Mouse (Mus musculus) hindbrain, embryonic 11.5 days (tissue): ENCODE measurements around the gene Tmem41b. TPM values are rescaled to one million over a fixed set of nuclear protein-coding genes. Genes with fewer than 3 reads are reported as not detected.

ENCODE experiments used
- ATAC-seq: fragments of 200-750 bp; cut with Nextera tagmentation; 2 replicates; pipeline ENCODE4 v1.8.0; 2017; ENCODE audit warnings: mild to moderate bottlenecking, moderate TSS enrichment, moderate library complexity; ENCODE audit not compliant: low FRiP score
- DNase-seq: peaks from one replicate; pipeline ENCODE4 v3.0.0-alpha.2; 2015; ENCODE audit warnings: low spot score
- H3K27ac ChIP-seq: fragments of 300-500 bp; sonication (generic); 2 replicates; pipeline ENCODE4 v1.5.1; 2014; ENCODE audit warnings: mild to moderate bottlenecking, low read depth, low read length
- H3K27me3 ChIP-seq: fragments of 300-500 bp; sonication (generic); 2 replicates; pipeline ENCODE4 v1.6.1; 2014; ENCODE audit warnings: mild to moderate bottlenecking, low read length, moderate library complexity, mixed read lengths; ENCODE audit not compliant: control insufficient read depth, insufficient read depth
- H3K36me3 ChIP-seq: fragments of 300-500 bp; sonication (generic); 2 replicates; pipeline ENCODE4 v1.6.1; 2014; ENCODE audit warnings: mild to moderate bottlenecking, low read length, moderate library complexity, mixed read lengths; ENCODE audit not compliant: control insufficient read depth, insufficient read depth
- H3K4me1 ChIP-seq: fragments of 300-500 bp; sonication (generic); replicated peaks from 2 replicates; pipeline ENCODE4 v1.6.1; 2014; ENCODE audit warnings: low read length, mixed read lengths; ENCODE audit not compliant: control insufficient read depth, insufficient read depth
- H3K4me2 ChIP-seq: fragments of 300-500 bp; sonication (generic); replicated peaks from 2 replicates; pipeline ENCODE4 v1.6.1; 2014; ENCODE audit warnings: mild to moderate bottlenecking, low read depth, low read length
- H3K4me3 ChIP-seq: fragments of 300-500 bp; sonication (generic); 2 replicates; pipeline ENCODE4 v1.5.1; 2014; ENCODE audit warnings: low read depth, low read length
- H3K9ac ChIP-seq: fragments of 300-500 bp; sonication (generic); 2 replicates; pipeline ENCODE4 v1.6.1; 2014; ENCODE audit warnings: low read depth, low read length
- H3K9me3 ChIP-seq: fragments of 300-500 bp; sonication (generic); 2 replicates; pipeline ENCODE4 v1.6.1; 2016; ENCODE audit warnings: low read length; ENCODE audit not compliant: control insufficient read depth
- WGBS: fragments of 180-500 bp; shearing (Covaris S2); extraction: QIAGEN DNeasy Blood & Tissue Kit; methylation state at CpG from one replicate; pipeline ENCODE4 v1.1.7; 2014; 5-methylcytosine and 5-hydroxymethylcytosine counted together
- polyA plus RNA-seq: library from polyadenylated mRNA; unstranded; fragments of >200 nt; fragmentation: Nextera tagmentation; extraction: Ambion mirVana; gene quantifications from 2 replicates; pipeline ENCODE4 v1.2.1, GENCODE M21; 2014

The Tmem41b gene
- polyA plus RNA-seq, 1 experiment from 2014 or later, result 84.8 TPM

GRCm38 (mm10) chr7:110009084-110009483, 22.4 kb upstream of the Tmem41b start:
- DNase-seq, result no peak
- no peaks in the 10 kb centered on the region for H3K36me3 ChIP-seq
- H3K9ac ChIP-seq, result no peak overlapping the region
- no peaks in the 10 kb centered on the region for H3K27me3 ChIP-seq
- no peaks in the 10 kb centered on the region for H3K9me3 ChIP-seq
- no peaks in the 10 kb centered on the region for H3K4me1 ChIP-seq
- H3K4me3 ChIP-seq, result no peak overlapping the region
- H3K4me2 ChIP-seq, result no peak overlapping the region
- no peak for ATAC-seq
- WGBS, result 95% methylated on average over 6 of the region's 6 CpGs
- no peak overlapping the region for H3K27ac ChIP-seq

- Histone ChIP-seq H3K9ac (no peak overlapping the region), H3K36me3 (no peaks in the 10 kb centered on the region), H3K27ac (no peak overlapping the region), H3K4me1 (no peaks in the 10 kb centered on the region), H3K9me3 (no peaks in the 10 kb centered on the region), H3K4me2 (no peak overlapping the region), H3K4me3 (no peak overlapping the region), H3K27me3 (no peaks in the 10 kb centered on the region)
- 97% methylated on average over 1 of the region's 1 CpGs for WGBS
- DNase-seq, result no peak
- no peak for ATAC-seq
Observed at GRCm38 (mm10) chr7:110008513-110008912, 21.8 kb upstream of the Tmem41b start.

GRCm38 (mm10) chr7:110006471-110007195, 19.9 kb upstream of the Tmem41b start:
- WGBS, result 77% methylated on average over 5 of the region's 5 CpGs
- no peak overlapping the region for H3K9ac ChIP-seq

GRCm38 (mm10) chr7:110005976-110006375, 19.2 kb upstream of the Tmem41b start:
- Histone ChIP-seq H3K36me3 (no peaks in the 10 kb centered on the region), H3K4me1 (no peaks in the 10 kb centered on the region), H3K27me3 (no peaks in the 10 kb centered on the region), H3K9ac (no peak overlapping the region), H3K4me2 (no peak overlapping the region), H3K27ac (no peak overlapping the region), H3K9me3 (no peaks in the 10 kb centered on the region), H3K4me3 (no peak overlapping the region)
- ATAC-seq, result no peak
- DNase-seq, result no peak

More at GRCm38 (mm10) chr7:110006471-110007195, 19.9 kb upstream of the Tmem41b start:
- Histone ChIP-seq H3K27me3 (no peaks in the 10 kb centered on the region), H3K4me2 (no peak overlapping the region), H3K36me3 (no peaks in the 10 kb centered on the region), H3K4me3 (no peak overlapping the region), H3K9me3 (no peaks in the 10 kb centered on the region), H3K4me1 (no peaks in the 10 kb centered on the region), H3K27ac (no peak overlapping the region)
- no peak for DNase-seq
- ATAC-seq, result no peak

- Histone ChIP-seq H3K4me1 (no peaks in the 10 kb centered on the region), H3K4me2 (peak overlapping the region; percentile 17), H3K27ac (no peak overlapping the region), H3K27me3 (no peaks in the 10 kb centered on the region), H3K4me3 (no peak overlapping the region), H3K9ac (peak overlapping the region; percentile 13; the same call in 1 of the 2 replicates), H3K9me3 (no peaks in the 10 kb centered on the region), H3K36me3 (no peaks in the 10 kb centered on the region)
- peak; percentile 33 for DNase-seq
- WGBS, result 17% methylated on average over 20 of the region's 20 CpGs
- no peak for ATAC-seq
Observed at GRCm38 (mm10) chr7:110002968-110003367, 16.2 kb upstream of the Tmem41b start.

- ATAC-seq (no peak), DNase-seq (no peak)
- H3K4me1 ChIP-seq, result no peaks in the 10 kb centered on the region
- H3K9ac ChIP-seq, result no peak overlapping the region
- H3K4me3 ChIP-seq, result no peak overlapping the region
- no peaks in the 10 kb centered on the region for H3K27me3 ChIP-seq
- no peaks in the 10 kb centered on the region for H3K9me3 ChIP-seq
- H3K4me2 ChIP-seq, result no peak overlapping the region
- H3K27ac ChIP-seq, result no peak overlapping the region
- no peaks in the 10 kb centered on the region for H3K36me3 ChIP-seq
Observed at GRCm38 (mm10) chr7:110002092-110002491, 15.4 kb upstream of the Tmem41b start.

GRCm38 (mm10) chr7:109998388-109998787, 11.7 kb upstream of the Tmem41b start:
- no peaks in the 10 kb centered on the region for H3K27me3 ChIP-seq
- WGBS, result 87% methylated on average over 4 of the region's 4 CpGs

GRCm38 (mm10) chr7:109993157-109993959, 6.6 kb upstream of the Tmem41b start:
- DNase-seq, result no peak
- Histone ChIP-seq H3K9ac (no peak overlapping the region), H3K9me3 (no peaks in the 10 kb centered on the region), H3K4me2 (no peak overlapping the region), H3K4me1 (no peaks in the 10 kb centered on the region), H3K27me3 (no peaks in the 10 kb centered on the region), H3K36me3 (no peaks in the 10 kb centered on the region), H3K4me3 (no peak overlapping the region), H3K27ac (no peak overlapping the region)
- ATAC-seq, result no peak
- WGBS, result 61% methylated on average over 2 of the region's 2 CpGs

More at GRCm38 (mm10) chr7:109998388-109998787, 11.7 kb upstream of the Tmem41b start:
- no peak for ATAC-seq
- Histone ChIP-seq H3K9me3 (no peaks in the 10 kb centered on the region), H3K4me1 (no peaks in the 10 kb centered on the region), H3K9ac (no peak overlapping the region), H3K4me2 (no peak overlapping the region), H3K4me3 (no peak overlapping the region), H3K36me3 (no peaks in the 10 kb centered on the region), H3K27ac (no peak overlapping the region)
- no peak for DNase-seq

- Histone ChIP-seq H3K4me1 (no peaks in the 10 kb centered on the region), H3K4me2 (no peak overlapping the region), H3K9me3 (no peaks in the 10 kb centered on the region), H3K27ac (no peak overlapping the region), H3K36me3 (no peaks in the 10 kb centered on the region), H3K9ac (no peak overlapping the region), H3K4me3 (no peak overlapping the region), H3K27me3 (no peaks in the 10 kb centered on the region)
- ATAC-seq (no peak), DNase-seq (no peak)
- 97% methylated on average over 1 of the region's 1 CpGs for WGBS
Observed at GRCm38 (mm10) chr7:109991286-109991685, 4.6 kb upstream of the Tmem41b start.
